Mouse (Mus musculus): ENCODE data around the gene Skor1. TPM values are rescaled to one million over a fixed set of nuclear protein-coding genes. Genes with fewer than 3 reads are reported as not detected.

Gene Skor1
- polyA plus RNA-seq, 2 experiments = 0.01 TPM; not detected in 1

DNA sequence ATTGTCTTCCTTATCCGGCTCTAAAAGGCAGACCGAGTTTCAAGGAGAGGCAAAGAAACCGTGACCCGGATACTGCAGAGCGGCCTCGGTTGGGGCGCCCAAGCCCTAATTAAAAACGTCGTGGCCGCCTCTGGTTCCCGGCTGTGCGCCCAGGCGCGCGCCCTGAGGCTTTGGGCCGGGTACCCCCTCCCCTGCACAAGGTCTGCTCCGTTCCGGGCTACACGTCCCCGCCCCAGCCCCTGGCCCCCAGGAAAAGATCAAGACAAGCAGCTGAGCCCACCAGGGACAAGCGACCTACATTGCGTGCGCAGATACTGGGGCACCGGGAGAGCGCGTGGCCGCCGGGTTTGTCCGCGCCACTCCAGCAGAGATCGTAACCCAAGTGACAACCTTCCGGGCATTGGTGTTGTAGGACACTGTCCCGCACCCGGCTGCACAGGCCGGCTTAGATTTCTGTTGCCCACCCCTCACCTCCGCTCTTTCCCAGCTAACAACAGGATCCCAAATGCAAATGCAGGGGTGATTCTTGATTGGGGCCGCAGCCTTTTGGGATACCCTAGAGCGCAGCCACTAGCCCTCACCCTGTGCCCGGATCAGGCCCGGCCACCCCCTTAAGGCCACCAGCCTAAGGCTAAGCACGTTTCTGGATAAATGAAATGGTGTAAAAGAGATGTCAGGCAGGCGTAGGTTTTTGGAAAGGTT lies 6.3 kb downstream of the Skor1 start:
- H3K36me3 ChIP-seq (replicated peaks; ENCODE audit: control insufficient read depth, insufficient read depth, low read depth) = no peaks in the 10 kb centered on the region
- TF ChIP-seq CTCF (IDR thresholded peaks at IDR 0.05; ENCODE audit: low read depth) (no peak), EP300 (IDR thresholded peaks at IDR 0.05; ENCODE audit: low read depth) (no peak)
- no peak overlapping the region for H3K4me2 ChIP-seq (ENCODE audit: low read depth)
- H3K27ac ChIP-seq = no peak overlapping the region
- no peaks in the 10 kb centered on the region for H3K4me1 ChIP-seq (replicated peaks; ENCODE audit: control insufficient read depth in 2 of 2, insufficient read depth in 2 of 2, low read length in 1 of 2)
- H3K4me3 ChIP-seq (ENCODE audit: insufficient read depth in 1 of 2, low read depth in 2 of 2, low read length in 2 of 2) = no peak overlapping the region
- ATAC-seq (ENCODE audit: insufficient read depth) (no peak), DNase-seq (ENCODE audit: low read depth in 3 of 3, low spot score in 3 of 3) (no peak)
- H3K9ac ChIP-seq (replicated peaks) = no peak overlapping the region
- 3% methylated on average over 42 of the region's 42 CpGs for WGBS (ENCODE audit: insufficient replicate concordance)
- peaks cover 100% of the 10 kb centered on the region for H3K27me3 ChIP-seq (ENCODE audit: control insufficient read depth, insufficient read depth, low read length)
- H3K9me3 ChIP-seq (ENCODE audit: control insufficient read depth, low read length) = no peaks in the 10 kb centered on the region

DNA sequence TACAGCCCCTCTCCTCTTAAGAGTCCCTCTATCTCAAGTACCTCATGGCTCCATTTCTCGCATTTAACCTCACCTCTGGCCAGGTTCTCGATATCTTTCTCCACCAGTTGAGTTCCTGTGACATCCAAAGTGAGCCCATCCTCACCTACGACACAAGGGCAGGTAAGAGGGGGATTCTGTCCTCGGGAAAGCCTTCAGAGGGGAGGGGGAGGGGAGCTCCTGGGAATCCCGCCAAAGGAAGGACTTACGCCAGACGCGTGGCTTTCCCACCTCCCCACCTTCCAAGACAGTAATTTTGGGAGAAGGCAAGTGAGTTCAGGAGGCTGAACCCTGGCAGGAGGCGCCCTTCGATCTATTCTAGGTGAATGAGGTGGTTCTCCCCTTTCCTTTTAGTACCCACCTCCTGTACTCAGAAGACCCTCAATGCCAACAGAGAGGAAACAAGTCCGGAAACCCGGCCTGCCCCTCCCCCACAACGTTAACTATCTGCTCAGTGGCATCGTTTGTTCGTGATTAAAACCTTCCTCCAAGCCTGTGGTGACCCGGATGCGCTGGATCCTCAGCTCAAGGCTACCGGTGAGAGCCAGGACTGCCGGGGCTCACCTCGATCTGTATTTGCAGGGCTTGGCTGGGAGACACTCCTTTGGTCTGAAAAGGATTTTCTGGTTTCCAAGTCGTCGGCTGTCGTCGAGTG lies 7.0 kb downstream of the Skor1 start:
- no peaks in the 10 kb centered on the region for H3K9me3 ChIP-seq (ENCODE audit: control insufficient read depth, low read length)
- H3K36me3 ChIP-seq (replicated peaks; ENCODE audit: control insufficient read depth, insufficient read depth, low read depth) = no peaks in the 10 kb centered on the region
- TF ChIP-seq EP300 (IDR thresholded peaks at IDR 0.05; ENCODE audit: low read depth) = no peak
- TF ChIP-seq CTCF (IDR thresholded peaks at IDR 0.05; ENCODE audit: low read depth) = no peak
- H3K4me2 ChIP-seq (ENCODE audit: low read depth) = no peak overlapping the region
- H3K9ac ChIP-seq (replicated peaks) = no peak overlapping the region
- no peak for DNase-seq (ENCODE audit: low read depth in 3 of 3, low spot score in 3 of 3)
- H3K27me3 ChIP-seq (ENCODE audit: control insufficient read depth, insufficient read depth, low read length) = peaks cover 100% of the 10 kb centered on the region
- no peak overlapping the region for H3K4me3 ChIP-seq (ENCODE audit: insufficient read depth in 1 of 2, low read depth in 2 of 2, low read length in 2 of 2)
- ATAC-seq (ENCODE audit: insufficient read depth) = no peak
- no peaks in the 10 kb centered on the region for H3K4me1 ChIP-seq (replicated peaks; ENCODE audit: control insufficient read depth in 2 of 2, insufficient read depth in 2 of 2, low read length in 1 of 2)
- H3K27ac ChIP-seq = no peak overlapping the region
- under 1% methylated on average over 24 of the region's 24 CpGs for WGBS (ENCODE audit: insufficient replicate concordance)

DNA sequence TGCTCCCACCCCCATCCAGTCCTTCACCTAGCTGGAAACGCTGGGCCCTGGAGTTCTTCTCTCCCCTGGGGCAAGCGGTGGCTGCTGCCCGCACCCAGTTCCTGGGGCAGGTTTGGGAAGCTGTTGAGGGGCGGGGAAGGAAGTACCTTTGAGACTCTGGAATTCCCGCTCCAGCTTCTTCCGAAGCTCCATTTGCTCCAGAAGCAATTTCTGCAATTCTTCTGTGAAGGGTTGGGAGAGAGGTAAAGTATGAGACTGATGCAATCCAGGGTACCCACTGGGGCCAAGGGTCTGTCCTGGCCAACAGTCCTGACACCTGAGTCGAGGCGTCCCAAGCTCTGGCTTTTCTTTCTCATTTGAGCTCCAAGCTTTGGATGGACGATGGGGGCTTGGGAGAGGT lies 8.6 kb downstream of the Skor1 start:
- Histone ChIP-seq H3K4me2 (ENCODE audit: low read depth) (no peak overlapping the region), H3K9ac (replicated peaks) (no peak overlapping the region), H3K27ac (no peak overlapping the region), H3K9me3 (ENCODE audit: control insufficient read depth, low read length) (no peaks in the 10 kb centered on the region), H3K27me3 (ENCODE audit: control insufficient read depth, insufficient read depth, low read length) (peaks cover 100% of the 10 kb centered on the region), H3K36me3 (replicated peaks; ENCODE audit: control insufficient read depth, insufficient read depth, low read depth) (no peaks in the 10 kb centered on the region), H3K4me3 (ENCODE audit: insufficient read depth in 1 of 2, low read depth in 2 of 2, low read length in 2 of 2) (no peak overlapping the region), H3K4me1 (replicated peaks; ENCODE audit: control insufficient read depth in 2 of 2, insufficient read depth in 2 of 2, low read length in 1 of 2) (no peaks in the 10 kb centered on the region)
- ATAC-seq (ENCODE audit: insufficient read depth) (no peak), DNase-seq (ENCODE audit: low read depth in 3 of 3, low spot score in 3 of 3) (no peak)
- WGBS (ENCODE audit: insufficient replicate concordance) = 5% methylated on average over 9 of the region's 9 CpGs
- TF ChIP-seq EP300 (IDR thresholded peaks at IDR 0.05; ENCODE audit: low read depth) (no peak), CTCF (IDR thresholded peaks at IDR 0.05; ENCODE audit: low read depth) (no peak)

DNA sequence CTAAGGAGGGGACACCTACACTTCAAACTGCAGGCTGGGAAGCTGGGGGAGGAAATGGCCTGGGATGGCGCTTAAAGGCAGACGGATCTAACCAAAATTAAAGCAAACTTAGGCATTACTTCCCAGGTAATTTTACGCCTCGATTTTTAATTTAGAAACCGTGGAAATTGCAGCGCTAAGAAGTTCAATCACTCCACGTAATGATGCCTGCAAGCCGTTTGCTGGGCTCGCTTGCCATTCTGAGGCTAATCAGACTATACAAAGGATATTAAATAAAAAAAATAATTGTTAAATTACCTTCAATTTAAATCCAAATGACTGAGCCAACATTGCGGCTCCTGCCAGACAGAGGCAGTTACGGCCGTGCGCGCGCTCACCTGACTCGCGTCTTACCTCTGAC lies 9.1 kb downstream of the Skor1 start:
- TF ChIP-seq CTCF (IDR thresholded peaks at IDR 0.05; ENCODE audit: low read depth) (no peak), EP300 (IDR thresholded peaks at IDR 0.05; ENCODE audit: low read depth) (no peak)
- H3K9ac ChIP-seq (replicated peaks) = no peak overlapping the region
- no peaks in the 10 kb centered on the region for H3K9me3 ChIP-seq (ENCODE audit: control insufficient read depth, low read length)
- H3K36me3 ChIP-seq (replicated peaks; ENCODE audit: control insufficient read depth, insufficient read depth, low read depth) = no peaks in the 10 kb centered on the region
- DNase-seq (ENCODE audit: low read depth in 3 of 3, low spot score in 3 of 3) = no peak
- H3K27me3 ChIP-seq (ENCODE audit: control insufficient read depth, insufficient read depth, low read length) = peaks cover 100% of the 10 kb centered on the region
- no peaks in the 10 kb centered on the region for H3K4me1 ChIP-seq (replicated peaks; ENCODE audit: control insufficient read depth in 2 of 2, insufficient read depth in 2 of 2, low read length in 1 of 2)
- WGBS (ENCODE audit: insufficient replicate concordance) = 5% methylated on average over 17 of the region's 17 CpGs
- ATAC-seq (ENCODE audit: insufficient read depth) = no peak
- no peak overlapping the region for H3K27ac ChIP-seq
- no peak overlapping the region for H3K4me2 ChIP-seq (ENCODE audit: low read depth)
- no peak overlapping the region for H3K4me3 ChIP-seq (ENCODE audit: insufficient read depth in 1 of 2, low read depth in 2 of 2, low read length in 2 of 2)

DNA sequence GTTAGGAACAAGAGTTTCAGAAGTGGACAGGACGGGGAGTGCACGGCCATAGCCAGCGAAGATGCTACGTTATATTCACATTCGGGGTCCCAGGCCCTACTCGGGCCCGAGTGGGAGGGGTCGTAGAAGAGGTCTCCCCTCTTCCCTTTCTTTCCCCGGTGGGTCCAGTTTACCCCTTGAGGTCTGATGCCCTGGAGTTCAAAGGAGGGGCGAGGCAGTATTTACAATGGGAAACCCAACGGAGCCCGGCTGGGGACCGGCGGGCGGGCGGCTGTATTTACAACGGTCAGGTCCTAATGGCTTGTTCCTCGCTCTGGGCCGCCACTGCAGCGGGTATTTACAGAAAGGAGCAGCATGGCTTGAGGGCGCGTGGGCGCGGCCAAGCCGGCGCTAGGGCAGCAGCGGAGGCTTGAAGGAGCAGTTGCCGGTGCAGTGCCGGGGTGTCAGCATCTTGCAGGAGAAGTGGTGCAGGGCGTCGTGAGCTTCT lies 10.2 kb downstream of the Skor1 start:
- Histone ChIP-seq H3K4me3 (ENCODE audit: insufficient read depth in 1 of 2, low read depth in 2 of 2, low read length in 2 of 2) (0 out of 4 replicates have a peak overlapping the region, but pooled peaks of 1 of the 2 experiments have one; percentile 6), H3K4me1 (replicated peaks; ENCODE audit: control insufficient read depth in 2 of 2, insufficient read depth in 2 of 2, low read length in 1 of 2) (peaks cover 0 to 1% of the 10 kb centered on the region in 2 experiments; a peak in 1 of 4 replicates), H3K27me3 (ENCODE audit: control insufficient read depth, insufficient read depth, low read length) (peaks cover 100% of the 10 kb centered on the region), H3K36me3 (replicated peaks; ENCODE audit: control insufficient read depth, insufficient read depth, low read depth) (no peaks in the 10 kb centered on the region), H3K9ac (replicated peaks) (no peak overlapping the region), H3K27ac (no peak overlapping the region), H3K4me2 (ENCODE audit: low read depth) (no peak overlapping the region), H3K9me3 (ENCODE audit: control insufficient read depth, low read length) (no peaks in the 10 kb centered on the region)
- DNase-seq (ENCODE audit: low read depth in 3 of 3, low spot score in 3 of 3) (no peak), ATAC-seq (ENCODE audit: insufficient read depth) (no peak)
- WGBS (ENCODE audit: insufficient replicate concordance) = under 1% methylated on average over 30 of the region's 31 CpGs
- TF ChIP-seq EP300 (IDR thresholded peaks at IDR 0.05; ENCODE audit: low read depth) (no peak), CTCF (IDR thresholded peaks at IDR 0.05; ENCODE audit: low read depth) (no peak)

All from liver, embryonic 14.5 days (tissue).